Mouse (Mus musculus) cerebellum, adult 11-12 months (tissue): ENCODE results near the gene Gm20388.

Experiments
- DNase-seq: peaks from one replicate; pipeline ENCODE4 v3.0.0; 2022

Gene Gm20388

DNA sequence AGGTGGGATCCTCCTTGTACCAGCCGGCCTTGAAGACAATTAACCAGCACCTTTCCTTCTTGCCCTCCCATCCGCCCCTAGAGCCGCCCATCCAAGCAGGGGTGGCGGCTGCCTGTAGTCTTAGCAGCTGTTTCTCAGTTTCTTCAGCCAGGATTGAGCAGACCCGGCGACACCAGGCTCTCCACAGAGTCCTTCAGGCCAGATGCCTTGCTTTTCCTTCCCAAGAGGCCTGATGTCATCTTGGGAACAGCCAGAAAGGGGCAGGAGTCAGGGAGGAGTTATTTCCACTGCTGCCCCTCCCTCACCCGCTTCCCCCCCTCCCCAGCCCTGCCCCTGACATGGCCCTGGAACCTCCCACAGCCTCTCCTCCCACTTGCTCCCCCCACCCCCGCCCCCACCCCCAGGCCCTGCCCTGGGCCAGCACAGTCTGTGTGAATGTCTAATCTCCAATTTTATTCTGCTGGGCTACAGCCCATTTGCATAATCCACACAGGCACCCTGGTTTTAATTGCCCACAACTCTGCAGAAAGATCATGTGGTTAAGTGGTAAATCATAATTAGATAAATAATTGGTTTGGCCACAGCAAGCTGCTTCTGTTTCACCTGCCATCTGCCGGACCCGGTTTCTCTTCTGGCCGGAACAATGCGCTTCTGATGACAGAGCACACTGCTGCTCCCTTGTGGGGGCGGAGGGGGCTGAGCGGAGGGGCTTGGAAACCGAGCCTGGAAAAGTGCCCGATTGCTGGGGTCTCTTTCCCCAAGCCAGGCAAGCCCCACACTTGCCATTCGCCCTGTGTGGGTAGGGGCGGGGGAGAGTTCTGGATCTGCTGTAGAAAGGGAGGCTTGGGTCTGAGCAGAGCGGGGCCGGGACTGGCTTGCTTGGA is 610.3 kb downstream of the Gm20388 start:
- peak; percentile 89 for DNase-seq

DNA sequence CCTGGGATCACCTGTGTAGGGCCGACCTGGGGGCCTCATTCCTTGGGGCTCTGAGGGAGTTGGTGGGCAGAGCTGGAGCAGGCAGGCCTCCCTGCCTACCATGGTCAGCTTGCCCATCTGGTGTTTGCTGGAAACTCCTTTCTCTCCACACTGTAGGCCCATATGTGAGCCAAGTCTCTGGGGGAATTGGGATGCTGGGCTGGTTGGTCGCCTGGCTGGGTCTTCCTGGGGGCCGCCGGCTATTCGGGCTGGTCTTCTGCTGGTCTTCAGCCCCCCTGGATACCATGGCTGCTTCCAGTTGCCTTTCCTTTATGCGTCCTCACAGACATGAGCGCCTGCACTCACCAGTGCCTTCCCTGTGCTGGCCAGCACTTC is 610.9 kb downstream of the Gm20388 start:
- DNase-seq: no peak

DNA sequence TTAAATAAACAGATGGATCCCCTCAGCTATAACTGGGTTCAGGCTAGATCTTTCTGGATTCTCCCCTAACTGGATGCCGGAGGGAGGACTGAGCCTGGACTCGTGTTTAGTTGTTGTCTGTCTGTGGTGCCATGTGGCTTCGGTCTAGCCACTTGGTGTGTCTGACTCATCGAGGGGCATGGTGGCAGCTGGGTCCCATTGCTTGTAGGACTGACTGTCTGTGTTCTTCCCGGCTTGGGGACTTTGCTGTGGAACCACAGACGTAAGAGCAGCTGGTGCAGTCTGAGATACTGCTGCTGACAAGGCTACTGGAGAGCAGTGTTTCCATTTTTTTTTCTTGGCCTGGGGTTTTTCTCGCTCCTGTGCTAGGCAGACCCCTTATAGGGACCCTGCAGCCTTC is 613.0 kb downstream of the Gm20388 start:
- DNase-seq: no peak

DNA sequence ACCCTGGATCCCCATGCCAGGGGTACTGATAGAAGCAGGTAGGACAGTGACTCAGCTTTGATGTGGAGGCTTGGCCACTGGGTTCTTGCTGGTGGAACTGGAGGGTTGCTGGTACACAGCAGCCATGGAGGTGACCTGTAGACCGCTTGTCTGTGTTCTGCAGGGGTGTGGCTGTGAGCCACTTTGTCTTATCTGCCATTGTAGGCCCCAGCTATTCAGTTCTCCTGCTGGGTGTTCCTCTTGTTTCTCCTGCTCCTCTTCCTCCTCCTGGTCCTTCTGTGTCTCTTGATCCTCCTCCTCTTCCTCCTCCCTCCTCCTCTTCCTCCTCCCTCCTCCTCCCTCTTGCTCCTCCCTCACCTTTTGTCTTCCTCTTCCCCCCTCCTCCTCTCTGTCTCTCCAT is 614.5 kb downstream of the Gm20388 start:
- DNase-seq: no peak

DNA sequence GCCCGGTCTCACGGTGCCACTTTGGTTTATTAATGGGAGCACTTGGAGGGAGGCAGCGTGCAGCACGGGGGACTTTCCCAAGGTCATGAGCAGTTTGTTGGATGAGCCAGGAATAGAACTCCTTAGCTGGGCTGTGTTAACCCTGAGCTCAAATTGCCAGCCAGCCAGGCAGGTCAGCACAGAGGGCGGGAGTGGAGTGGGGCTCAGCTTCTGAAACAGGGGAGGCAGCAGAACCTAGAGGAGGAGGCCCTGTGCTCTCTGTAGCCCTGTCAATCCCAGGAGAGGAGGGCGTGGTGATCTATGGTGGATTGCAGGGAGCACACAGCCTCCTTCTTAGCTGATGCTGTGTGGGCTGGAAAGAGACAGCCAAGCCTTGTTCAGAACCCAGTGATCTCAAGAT is 615.2 kb downstream of the Gm20388 start:
- DNase-seq: no peak

DNA sequence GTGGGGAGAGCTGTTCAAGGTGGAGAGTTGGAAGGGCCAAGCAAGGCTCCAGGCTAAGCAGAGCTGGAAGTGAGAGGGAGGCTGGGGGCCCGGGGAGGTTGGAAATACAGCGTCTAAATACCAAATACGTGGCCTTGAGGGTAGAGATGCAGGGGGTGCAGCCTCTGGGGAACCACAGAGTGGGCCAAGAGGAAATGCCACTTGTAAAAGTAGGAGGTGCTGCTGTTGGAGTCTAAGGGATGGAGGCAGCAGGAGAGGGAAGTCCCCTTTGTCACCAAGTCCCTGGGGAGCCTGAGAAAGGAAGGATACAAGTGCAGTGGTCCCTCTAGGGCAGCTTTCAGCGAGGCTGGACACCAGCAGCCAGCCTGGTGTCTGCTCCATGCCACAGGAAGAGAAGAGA is 615.9 kb downstream of the Gm20388 start:
- no peak for DNase-seq

DNA sequence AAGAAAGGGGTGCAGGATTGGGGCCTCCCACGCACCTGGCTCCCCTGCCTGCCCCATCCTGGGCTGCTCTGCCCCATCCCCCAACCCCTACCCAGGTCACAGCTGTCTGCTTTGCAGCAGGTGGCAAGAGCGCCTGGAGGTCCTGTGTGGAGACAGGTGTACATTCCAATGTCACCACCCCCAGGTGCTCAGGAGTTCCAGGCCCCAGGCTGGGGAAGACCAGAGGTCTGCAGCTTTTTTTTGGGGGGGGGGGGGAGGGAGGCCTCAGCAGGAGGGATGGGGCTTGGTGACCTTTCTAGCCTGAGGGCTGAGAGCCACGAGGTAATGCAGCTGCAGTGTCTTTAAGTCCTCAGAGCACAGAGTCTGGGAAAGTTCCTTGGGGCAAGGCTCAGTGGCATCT is 617.7 kb downstream of the Gm20388 start:
- no peak for DNase-seq

DNA sequence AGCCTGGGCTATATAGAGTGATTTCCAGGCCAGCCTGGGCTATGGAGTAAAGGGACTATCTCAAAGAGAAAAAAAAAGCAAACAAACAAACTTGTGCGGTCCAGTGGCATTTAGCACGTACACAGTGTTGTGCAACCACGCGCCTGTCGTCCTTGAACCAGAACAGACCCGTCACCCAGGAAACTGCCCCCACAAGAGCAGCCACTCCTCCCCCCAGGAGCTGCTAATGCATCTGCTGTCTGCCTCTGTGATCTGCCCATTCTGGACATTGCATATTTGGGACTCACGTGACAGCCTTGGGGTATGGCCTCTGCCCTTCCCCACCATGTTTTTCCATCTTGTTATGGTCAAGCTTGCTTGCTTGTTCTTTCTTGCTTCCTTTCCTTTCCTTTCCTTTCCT is 618.6 kb downstream of the Gm20388 start:
- no peak for DNase-seq

DNA sequence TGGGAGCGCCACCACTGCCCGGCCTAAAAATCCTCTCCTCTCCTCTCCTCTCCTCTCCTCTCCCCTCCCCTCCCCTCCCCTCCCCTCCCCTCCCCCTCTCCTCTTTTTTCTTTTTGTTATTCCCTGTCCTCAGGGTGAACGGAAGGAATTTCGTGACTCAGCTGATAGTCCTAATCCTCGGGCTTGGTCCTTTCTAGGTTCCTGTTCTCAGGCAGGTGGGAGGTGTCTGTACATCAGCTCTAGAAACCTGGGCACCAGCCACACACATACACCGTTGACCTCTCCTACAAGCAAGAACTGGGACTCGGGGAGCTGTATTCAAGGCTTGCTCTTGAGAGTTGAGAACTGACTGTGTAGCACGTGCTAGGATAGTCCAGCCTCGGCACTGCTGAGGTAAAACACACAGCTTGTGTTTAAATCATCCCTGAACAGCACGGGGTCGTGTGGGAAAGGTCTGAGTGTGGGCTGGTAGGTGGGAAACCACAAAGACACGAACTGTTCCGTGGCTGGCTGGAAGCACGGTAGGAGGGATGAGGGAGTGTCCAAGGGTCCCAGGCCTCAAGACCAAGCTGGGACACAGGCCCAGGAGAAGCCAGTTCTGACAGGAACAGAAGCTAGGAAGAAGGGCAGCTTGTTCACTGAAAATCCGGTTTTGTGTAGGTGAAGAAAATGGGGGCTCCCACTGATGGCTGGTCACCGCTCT is 620.5 kb downstream of the Gm20388 start:
- no peak for DNase-seq

DNA sequence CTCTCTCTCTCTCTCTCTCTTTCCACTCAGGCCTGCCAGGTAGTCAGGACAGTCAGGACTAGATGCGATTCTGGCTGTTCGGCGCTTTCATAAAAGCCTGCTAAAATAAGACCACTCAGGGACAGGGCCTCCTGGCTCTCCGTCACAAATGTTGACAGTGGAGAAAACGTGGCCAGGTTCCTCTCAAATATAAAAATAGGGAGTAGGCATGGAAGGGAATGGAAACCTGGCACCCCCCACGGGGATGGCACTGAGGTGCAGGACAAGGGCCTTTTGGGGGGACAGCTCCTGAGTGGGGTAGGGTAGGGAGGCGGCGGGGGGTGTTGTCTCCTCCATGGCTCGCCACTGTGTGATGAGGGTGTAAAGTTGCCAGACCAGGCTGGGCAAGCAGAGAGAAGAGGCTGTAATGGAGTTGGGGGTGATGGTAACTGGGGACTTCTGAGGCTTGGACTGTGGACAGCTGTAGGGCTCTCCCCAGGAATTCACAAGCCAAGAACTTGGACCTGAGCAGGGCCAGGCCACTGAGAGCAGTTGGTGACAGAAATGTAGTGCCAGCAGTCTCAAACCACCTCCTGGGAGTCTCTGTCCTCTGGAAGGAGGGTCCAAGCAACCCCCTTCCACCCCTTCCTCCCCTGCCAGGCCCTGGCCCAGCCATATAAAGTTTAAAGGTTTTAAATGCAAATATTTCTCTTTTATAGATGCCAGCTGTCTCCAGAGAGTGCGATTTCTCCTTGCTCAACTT is 621.3 kb downstream of the Gm20388 start:
- DNase-seq: no peak

DNA sequence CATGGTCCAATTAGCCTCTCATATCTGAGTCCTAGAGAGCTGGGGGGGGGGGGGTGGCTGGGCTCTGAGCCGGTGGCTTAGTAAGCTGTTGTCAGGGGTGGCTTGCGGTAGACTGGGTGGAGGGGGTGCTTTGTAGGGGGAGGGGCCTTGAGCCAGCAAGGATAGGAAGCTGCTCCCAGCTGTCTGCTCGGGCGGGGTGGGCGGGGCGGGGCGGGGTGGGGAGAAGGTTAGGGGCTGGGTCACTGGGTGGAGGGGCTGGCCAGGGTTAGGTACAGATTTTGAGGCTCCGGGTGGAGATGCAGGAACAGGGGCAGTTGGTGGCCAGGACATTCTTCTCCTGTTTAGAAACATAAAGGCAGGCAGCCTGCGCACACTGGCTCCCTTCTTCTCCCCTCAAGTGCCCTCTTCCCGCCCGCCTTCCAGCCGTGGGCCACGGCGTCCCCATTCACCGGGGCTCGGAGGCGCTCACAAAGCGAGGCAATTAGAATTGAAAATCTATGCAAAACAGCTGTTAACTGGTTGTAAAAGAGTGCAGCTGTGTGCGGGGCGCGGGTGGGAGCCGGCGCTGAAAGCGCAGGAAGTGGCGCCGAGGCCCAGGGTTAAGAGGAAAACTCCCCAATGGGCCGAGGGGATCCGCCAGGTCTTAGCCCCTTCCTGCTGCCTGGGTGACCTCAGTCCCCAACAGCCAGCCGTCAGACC is 622.0 kb downstream of the Gm20388 start:
- no peak for DNase-seq

DNA sequence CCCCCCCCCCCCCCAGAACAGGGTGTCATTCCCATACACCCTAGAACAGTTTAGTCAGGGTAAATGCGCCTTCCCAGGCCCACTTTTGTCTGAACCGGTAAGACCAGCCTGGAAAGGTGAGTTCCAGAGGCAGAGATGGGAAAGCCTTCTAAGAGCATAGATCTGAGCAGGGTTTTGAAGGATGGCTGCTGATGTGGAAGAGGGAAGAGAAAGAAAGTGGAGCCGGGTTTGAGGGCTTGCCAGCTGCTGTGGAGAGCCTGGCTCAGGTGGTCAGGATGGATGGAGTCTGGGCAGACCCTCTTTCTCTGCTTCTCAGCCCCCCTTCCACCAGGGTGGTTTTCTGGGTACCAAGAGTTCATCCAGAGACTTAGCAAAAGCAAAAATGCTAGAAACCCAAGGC is 622.7 kb downstream of the Gm20388 start:
- no peak for DNase-seq

DNA sequence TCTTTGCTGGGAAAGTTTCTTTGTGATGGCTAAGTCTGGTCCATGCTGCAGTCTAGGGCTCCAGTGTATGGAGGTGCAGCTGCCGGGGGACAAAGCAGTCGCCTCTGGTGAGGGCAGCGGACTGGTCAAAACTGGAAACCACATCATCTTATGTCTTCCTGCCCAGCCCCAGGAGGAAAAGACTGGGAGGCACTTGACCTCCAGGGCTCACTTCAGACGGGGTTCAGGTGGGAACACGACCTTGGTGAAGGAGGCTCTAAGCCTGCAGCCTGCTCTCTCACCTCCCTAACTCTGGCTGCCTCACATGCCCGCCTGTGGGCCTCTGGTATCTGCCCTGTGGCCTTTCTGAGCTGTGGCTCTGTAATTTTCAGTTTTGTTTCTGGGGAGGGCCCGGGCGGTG is 623.4 kb downstream of the Gm20388 start:
- DNase-seq: no peak

DNA sequence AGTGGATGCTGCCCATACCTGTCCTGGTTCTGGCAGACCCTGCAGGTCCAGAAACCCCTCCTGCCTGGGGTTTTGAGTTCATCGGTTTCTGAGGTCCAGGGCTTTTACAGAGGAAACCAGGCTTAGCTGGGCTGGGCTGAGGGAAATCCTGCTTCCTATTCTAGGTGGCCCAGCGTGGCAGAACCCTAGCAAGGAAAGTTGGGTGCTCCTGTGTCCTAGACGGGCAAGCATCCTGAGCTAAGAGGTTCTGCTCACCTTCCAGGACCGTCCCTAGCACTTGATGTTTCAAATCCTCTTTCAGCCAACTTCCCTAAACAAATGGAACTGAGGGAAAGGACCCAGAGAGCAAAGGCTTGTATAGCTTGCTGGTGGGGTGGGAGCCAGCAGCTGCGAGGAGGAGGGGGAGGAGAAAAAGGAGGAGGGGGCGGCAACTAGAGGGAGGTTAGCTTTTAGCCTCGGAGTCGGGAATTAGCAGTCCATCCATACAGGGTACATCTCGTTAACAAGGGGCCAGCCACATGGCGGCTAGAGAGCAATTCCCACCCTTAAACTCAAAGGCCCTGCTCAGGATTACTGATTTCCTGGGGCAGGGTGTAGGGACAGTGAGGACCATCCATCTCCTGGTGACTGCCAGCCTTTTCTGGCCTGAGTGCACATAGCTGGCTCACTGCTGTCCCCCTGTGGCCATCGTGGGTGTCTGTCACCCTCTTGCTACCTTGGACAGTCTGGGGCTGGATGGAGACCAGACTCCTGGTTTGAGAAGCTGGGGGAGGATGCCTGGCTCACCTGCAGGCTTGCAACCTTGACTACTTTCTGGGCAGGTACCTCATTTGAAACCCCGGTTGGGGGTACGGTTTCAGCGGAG is 624.1 kb downstream of the Gm20388 start:
- peak; percentile 92 for DNase-seq

DNA sequence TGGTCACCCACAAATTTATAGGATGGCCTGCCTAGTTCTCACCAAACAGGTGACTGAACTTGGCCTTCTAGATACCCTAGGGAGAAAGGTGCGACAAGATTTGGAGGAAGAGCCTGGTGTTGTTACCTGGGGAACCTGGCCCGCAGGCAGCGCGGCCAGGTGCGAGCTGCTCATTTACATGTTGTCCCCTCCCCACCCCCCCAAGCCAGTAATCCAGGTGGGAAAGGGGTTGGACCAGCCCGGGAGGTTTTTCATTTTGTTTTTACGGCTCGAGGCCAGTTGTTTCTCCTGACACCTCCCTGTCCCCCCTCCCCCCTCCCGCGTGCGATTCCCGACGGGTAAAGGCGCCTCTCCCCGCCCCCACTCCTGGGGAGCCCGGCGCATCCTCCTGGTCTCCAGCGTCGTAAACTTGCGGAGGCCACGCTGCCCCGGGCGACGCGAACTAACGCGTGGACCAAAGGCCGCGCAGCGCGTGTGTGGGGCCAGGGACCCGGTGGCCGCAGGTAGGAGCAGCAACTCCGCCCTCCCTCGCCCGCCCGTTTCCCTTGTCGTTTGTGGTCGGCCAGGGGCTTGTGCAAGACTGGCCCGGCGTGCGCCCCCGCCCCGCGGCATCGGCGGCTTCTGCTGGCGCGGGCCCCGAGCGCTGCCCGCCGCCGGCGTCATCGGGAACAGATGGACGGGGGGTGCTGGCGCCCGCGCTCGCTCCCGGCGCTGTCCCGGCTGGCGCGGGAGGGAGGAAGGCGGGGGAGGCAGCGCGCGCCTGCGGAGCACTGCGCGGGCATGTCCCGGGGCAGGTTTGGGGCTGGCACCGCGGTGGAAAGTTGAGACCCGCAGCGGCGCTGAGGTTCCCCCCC is 625.0 kb downstream of the Gm20388 start:
- DNase-seq: peak; percentile 88

DNA sequence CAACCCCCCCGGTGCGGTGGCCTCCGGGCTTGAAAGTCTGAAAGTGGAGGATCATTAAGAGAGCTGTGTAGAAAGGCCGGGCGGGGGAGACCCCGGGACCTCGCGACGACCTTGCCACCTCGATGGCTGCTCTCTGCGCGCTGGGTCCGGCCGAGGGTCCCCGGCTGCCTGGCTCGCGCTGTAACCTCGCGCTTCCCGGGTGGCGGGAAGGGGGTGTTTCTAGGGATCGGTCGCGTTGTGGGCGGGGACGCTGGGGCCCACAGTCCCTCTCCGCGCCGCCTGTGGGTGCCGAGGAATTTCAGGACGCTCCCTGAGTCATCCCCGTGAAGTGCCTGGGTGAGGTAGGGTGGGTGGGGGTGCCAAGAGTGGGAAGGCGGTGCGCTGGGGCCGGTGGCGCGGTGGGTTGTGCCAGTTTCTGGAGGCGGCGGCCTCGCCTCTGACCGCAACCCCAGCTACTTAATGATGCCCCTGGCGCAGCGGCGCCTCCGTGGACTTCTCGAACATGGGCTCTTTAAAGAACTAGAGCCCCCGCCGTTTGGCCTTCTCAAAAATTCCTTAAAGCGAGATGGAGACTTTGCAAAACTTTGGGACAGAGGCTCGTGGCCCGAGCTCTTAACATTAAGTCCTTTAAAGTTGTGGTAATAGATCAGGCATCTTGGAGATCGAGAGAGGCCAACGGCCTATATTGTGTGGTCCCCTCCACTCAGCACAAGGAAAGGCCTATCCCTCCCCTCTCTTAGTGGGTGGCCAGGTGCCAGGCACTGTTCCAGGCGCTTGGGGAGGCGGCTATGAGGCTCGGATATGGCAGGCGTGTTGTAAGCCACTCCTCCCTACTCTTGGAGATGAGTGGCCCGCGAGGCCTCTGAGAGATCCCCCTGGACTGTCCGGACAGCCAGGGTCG is 625.9 kb downstream of the Gm20388 start:
- peak; percentile 78 for DNase-seq

DNA sequence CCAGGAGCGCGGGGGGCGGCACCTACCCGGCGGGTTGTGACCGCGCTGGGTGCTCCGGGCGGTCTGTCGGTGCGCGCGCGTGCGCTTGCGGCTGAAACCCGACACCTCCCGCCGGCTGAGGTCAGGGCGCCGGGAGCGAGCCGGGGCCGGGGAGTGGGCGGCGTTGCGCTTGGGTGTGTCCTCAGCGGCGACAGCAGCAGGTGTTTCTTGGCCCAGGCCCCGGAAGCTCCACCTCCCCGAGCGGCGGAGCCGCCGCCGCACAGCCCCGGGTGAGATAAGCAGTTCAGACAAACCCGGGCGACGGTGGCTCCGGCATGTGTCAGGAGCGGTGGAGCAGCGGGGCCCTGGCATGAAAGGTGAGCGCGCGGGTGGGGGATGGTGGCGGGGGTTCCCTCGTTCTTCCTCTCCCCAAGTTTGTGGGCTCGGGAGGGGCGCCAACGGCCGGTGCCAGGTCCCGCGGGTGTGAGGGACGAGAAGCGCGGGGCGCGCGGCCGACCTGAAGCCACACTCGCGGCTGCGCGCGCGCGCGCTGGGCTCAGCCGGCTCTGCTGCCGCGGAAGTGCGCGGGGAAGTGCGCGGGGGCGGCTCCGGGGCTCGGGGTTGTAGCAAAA is 626.7 kb downstream of the Gm20388 start:
- peak; percentile 88 for DNase-seq

DNA sequence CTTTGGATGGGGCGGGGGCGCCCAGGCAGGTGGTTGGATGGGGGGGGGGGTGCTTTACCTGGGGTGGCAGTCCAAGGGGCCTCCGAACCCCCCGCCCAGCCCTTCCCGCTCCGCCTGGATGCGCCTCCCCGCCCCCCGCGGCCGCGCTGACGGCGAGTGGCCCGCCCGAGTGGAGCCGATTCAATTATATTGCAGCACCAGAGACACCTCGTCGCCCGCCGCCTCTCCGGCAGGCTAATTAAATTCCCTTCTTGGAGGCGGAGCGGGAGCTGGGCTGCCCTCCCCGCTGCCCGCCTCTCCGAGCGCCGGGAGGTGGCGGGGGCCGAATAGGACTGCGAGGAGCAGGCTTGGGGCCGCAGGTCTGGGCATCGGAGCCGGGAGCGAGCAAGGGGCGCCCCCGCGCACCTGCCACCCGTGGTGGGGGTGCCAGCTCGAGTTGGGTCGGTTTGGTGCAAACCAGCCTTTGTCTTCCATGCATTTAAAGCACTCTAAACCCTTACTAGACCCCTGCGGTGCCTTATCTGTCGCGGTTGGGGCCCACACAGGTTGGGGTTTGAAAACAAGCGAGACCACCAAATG is 627.3 kb downstream of the Gm20388 start:
- peak; percentile 89 for DNase-seq
